Mouse (Mus musculus): Measurements from ENCODE around the gene Rrp15.

DNA sequence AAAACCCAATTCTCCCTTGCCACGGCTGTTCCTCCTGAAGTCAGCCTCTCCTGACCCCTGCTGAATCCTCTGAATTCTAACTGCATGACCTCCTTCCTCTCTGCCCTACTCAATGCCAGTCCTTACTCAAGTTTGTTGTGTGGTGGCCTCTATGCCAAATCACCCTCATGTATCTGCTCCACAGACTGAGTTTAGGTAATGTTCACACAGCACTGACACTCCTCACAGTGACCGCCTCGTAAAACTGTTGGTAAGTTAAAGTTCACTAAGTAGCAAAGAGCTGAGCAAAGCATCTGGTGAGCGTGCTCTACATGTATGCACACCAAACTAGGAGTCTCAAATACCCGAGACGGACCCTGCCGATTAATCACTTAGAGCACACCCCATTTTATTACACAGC lies 23.0 kb downstream of the Rrp15 start:
- TF ChIP-seq POLR2A (IDR thresholded peaks at IDR 0.05; ENCODE audit: low read depth, low read length) (no peak), CTCF (IDR thresholded peaks at IDR 0.05; ENCODE audit: borderline replicate concordance, insufficient read depth, low read length) (no peak)
